Mouse (Mus musculus): ENCODE data around the gene Mis18a. TPM values are rescaled to one million over a fixed set of nuclear protein-coding genes. Genes with fewer than 3 reads are reported as not detected.
A peak's percentile ranks its signal among the peaks of the same experiment; 100 is the strongest.

Gene Mis18a
- polyA plus RNA-seq (2012; ENCODE audit: insufficient read depth, insufficient read length, missing spikeins) = 3.1 and 4.1 TPM in 2 replicates

- Histone ChIP-seq H3K27ac (replicated peaks; ENCODE audit: low read depth, low read length) (peak within 1 kb of the TSS; percentile 74), H3K4me1 (ENCODE audit: control insufficient read depth, insufficient read depth, insufficient read length, low read length) (no peaks in the 10 kb centered on the region), H3K4me3 (ENCODE audit: insufficient read depth, low read depth, low read length) (peak within 1 kb of the TSS; percentile 77)
These were observed at the start of gene Mis18a for GRCm38 (mm10) chr16:90727233-90728115. TSS of gene Mis18a (minus strand) at chr16:90727404.

DNA sequence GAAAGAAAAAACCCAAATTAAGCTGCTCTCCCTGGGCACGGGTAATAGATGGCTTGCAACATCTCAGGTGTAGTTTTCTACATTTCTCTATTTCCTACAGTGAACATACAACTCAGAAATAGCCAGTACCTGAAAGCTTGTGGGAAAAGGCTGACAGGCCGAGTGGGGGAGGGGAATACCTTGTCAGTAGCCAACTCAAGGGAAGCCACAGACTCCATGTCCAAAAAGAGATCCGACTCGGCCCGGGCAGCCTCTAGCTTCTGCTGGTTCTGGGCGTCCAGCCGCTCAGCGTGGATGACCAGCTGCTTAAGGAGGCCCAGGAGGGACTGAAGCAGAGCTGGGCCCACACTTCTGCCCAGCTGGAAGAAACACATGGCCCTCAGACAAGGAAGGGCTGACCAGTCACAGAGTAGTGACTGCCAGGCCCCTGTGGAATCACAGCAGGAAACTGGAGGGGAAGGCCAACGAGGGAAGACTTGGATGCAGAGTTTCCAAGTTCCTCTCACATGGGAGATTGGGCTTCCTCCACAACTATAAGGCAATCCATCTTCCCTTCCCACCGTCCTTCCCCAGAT lies 48.8 kb upstream of the Mis18a start:
- Histone ChIP-seq H3K27ac (replicated peaks; ENCODE audit: low read depth, low read length) (no peak overlapping the region), H3K4me1 (ENCODE audit: control insufficient read depth, insufficient read depth, insufficient read length, low read length) (no peaks in the 10 kb centered on the region), H3K4me3 (ENCODE audit: insufficient read depth, low read depth, low read length) (no peak overlapping the region)

DNA sequence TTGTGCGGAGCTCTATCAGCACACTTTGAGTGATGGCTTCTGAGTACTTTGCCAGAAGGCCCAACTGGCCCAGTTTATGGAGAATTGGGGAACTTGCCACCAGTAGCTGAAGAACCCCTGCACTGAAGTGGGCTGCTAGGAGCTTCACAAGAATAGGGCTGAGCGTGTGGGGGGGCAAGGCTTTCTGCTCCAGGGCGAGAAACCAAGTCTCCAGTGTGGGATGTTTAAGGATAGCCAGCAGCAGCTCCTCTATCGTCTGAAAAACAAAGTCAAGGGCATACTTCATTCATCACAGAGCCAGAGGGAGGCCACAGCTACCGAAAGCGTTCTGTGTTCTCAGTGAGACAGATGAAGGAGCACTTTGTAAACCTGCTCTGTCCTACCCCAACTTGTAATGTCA lies 47.4 kb upstream of the Mis18a start:
- no peaks in the 10 kb centered on the region for H3K4me1 ChIP-seq (ENCODE audit: control insufficient read depth, insufficient read depth, insufficient read length, low read length)
- H3K4me3 ChIP-seq (ENCODE audit: insufficient read depth, low read depth, low read length) = no peak overlapping the region
- no peak overlapping the region for H3K27ac ChIP-seq (replicated peaks; ENCODE audit: low read depth, low read length)

GRCm38 (mm10) chr16:90774216-90774615 lies 47.0 kb upstream of the Mis18a start:
- Histone ChIP-seq H3K27ac (replicated peaks; ENCODE audit: low read depth, low read length) (no peak overlapping the region), H3K4me3 (ENCODE audit: insufficient read depth, low read depth, low read length) (no peak overlapping the region), H3K4me1 (ENCODE audit: control insufficient read depth, insufficient read depth, insufficient read length, low read length) (no peaks in the 10 kb centered on the region)

- no peak overlapping the region for H3K27ac ChIP-seq (replicated peaks; ENCODE audit: low read depth, low read length)
- H3K4me3 ChIP-seq (ENCODE audit: insufficient read depth, low read depth, low read length) = no peak overlapping the region
- no peaks in the 10 kb centered on the region for H3K4me1 ChIP-seq (ENCODE audit: control insufficient read depth, insufficient read depth, insufficient read length, low read length)
These were observed 39.8 kb upstream of the Mis18a start for GRCm38 (mm10) chr16:90766919-90767454.

DNA sequence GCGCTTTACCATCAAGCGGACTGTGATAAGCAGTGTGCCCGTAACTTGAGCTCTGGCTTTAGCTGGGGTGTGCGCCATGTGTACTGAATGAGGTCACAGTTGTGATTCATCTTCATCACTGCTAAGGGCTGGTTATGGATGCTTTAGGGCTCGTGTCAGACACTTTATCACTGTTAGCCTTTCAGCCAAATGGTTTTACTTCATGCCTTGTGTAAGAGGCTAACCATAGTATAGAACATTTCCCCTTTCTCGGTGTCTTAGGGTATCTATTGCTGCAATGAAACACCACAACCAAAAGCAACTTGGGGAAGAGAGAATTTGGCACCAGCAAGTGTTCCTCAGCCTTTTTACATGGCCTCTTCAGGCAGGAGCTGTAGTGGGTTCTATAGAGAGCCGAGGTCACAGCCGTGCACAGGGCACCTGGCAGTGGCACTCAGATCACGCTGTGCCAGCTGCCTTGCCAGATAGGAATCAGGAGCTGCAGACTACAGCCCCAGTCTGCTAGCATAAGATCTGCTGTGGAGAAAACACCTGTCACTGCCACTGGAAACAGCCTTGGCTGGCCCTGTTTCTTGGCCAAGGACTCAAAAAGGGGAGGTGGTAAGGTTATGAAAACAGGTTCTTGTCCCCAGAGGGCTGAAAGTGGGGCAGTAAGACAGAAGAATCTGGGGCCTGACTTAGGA lies 38.1 kb upstream of the Mis18a start:
- H3K27ac ChIP-seq (replicated peaks; ENCODE audit: low read depth, low read length) = no peak overlapping the region
- H3K4me3 ChIP-seq (ENCODE audit: insufficient read depth, low read depth, low read length) = no peak overlapping the region
- H3K4me1 ChIP-seq (ENCODE audit: control insufficient read depth, insufficient read depth, insufficient read length, low read length) = no peaks in the 10 kb centered on the region

GRCm38 (mm10) chr16:90760515-90760914 lies 33.3 kb upstream of the Mis18a start:
- H3K4me3 ChIP-seq (ENCODE audit: insufficient read depth, low read depth, low read length) = no peak overlapping the region
- H3K4me1 ChIP-seq (ENCODE audit: control insufficient read depth, insufficient read depth, insufficient read length, low read length) = no peaks in the 10 kb centered on the region
- H3K27ac ChIP-seq (replicated peaks; ENCODE audit: low read depth, low read length) = no peak overlapping the region

- Histone ChIP-seq H3K4me3 (ENCODE audit: insufficient read depth, low read depth, low read length) (no peak overlapping the region), H3K4me1 (ENCODE audit: control insufficient read depth, insufficient read depth, insufficient read length, low read length) (no peaks in the 10 kb centered on the region; the same call in none of the 2 replicates), H3K27ac (replicated peaks; ENCODE audit: low read depth, low read length) (no peak overlapping the region)
These were observed 32.1 kb upstream of the Mis18a start for GRCm38 (mm10) chr16:90759335-90759734.

GRCm38 (mm10) chr16:90753386-90753941 lies 26.3 kb upstream of the Mis18a start:
- Histone ChIP-seq H3K4me1 (ENCODE audit: control insufficient read depth, insufficient read depth, insufficient read length, low read length) (no peaks in the 10 kb centered on the region; the same call in none of the 2 replicates), H3K4me3 (ENCODE audit: insufficient read depth, low read depth, low read length) (peak overlapping the region; percentile 32), H3K27ac (replicated peaks; ENCODE audit: low read depth, low read length) (peak overlapping the region; percentile 84)

GRCm38 (mm10) chr16:90748169-90748568 lies 21.0 kb upstream of the Mis18a start:
- Histone ChIP-seq H3K4me1 (ENCODE audit: control insufficient read depth, insufficient read depth, insufficient read length, low read length) (peaks cover 7% of the 10 kb centered on the region), H3K4me3 (ENCODE audit: insufficient read depth, low read depth, low read length) (no peak overlapping the region), H3K27ac (replicated peaks; ENCODE audit: low read depth, low read length) (no peak overlapping the region)

DNA sequence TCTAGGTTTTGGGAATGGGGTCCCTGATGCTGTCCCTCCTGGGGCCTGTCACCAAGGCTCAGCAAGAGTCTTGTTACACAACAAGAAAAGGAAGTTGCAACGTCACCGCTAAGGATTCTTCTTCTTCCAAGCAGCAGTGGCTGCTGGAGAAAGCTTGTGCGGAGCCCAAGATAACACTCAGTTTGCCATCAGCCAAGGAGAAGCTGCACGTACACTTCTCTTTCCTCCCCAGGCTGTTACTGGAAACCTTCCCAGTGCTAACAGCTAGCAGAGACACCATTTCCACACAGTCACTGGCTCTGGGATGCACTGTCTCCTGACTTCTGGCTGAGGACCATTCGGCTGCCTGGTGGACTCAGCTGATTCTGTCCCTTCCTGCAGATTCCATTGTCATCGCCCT lies 19.9 kb upstream of the Mis18a start:
- peaks cover 10% of the 10 kb centered on the region for H3K4me1 ChIP-seq (ENCODE audit: control insufficient read depth, insufficient read depth, insufficient read length, low read length)
- H3K27ac ChIP-seq (replicated peaks; ENCODE audit: low read depth, low read length) = peak overlapping the region; percentile 25; the same call in 1 of the 2 replicates
- H3K4me3 ChIP-seq (ENCODE audit: insufficient read depth, low read depth, low read length) = no peak overlapping the region

- Histone ChIP-seq H3K27ac (replicated peaks; ENCODE audit: low read depth, low read length) (peak within 1 kb of the TSS; percentile 96), H3K4me1 (ENCODE audit: control insufficient read depth, insufficient read depth, insufficient read length, low read length) (peaks cover 6% of the 10 kb centered on the region), H3K4me3 (ENCODE audit: insufficient read depth, low read depth, low read length) (peak within 1 kb of the TSS; percentile 75)
These were observed 11.1 kb upstream of the Mis18a start, which contains the start of gene Mrap for GRCm38 (mm10) chr16:90738092-90738956. TSS of gene Mrap (plus strand) at chr16:90738207.

- H3K4me3 ChIP-seq (ENCODE audit: insufficient read depth, low read depth, low read length) = no peak overlapping the region
- H3K27ac ChIP-seq (replicated peaks; ENCODE audit: low read depth, low read length) = peak overlapping the region; percentile 89
- no peaks in the 10 kb centered on the region; the same call in 1 of the 2 replicates for H3K4me1 ChIP-seq (ENCODE audit: control insufficient read depth, insufficient read depth, insufficient read length, low read length)
These were observed 9.6 kb upstream of the Mis18a start for GRCm38 (mm10) chr16:90736672-90737270.

GRCm38 (mm10) chr16:90735611-90736010 lies 8.4 kb upstream of the Mis18a start:
- Histone ChIP-seq H3K27ac (replicated peaks; ENCODE audit: low read depth, low read length) (0 out of 2 replicates have a peak overlapping the region, but pooled peaks have one; percentile 8), H3K4me3 (ENCODE audit: insufficient read depth, low read depth, low read length) (no peak overlapping the region), H3K4me1 (ENCODE audit: control insufficient read depth, insufficient read depth, insufficient read length, low read length) (no peaks in the 10 kb centered on the region; the same call in 1 of the 2 replicates)

All from brown adipose tissue, adult 24 weeks (tissue).